Mouse (Mus musculus) CH12F3 (cell line): ENCODE measurements around the gene Tbp.

Experiments used
- in situ Hi-C: fragments of 300-500 bp; cut with MboI; formaldehyde crosslinking; loops from 2 replicates; pipeline ENCODE4 v1.14.3; 2020; ENCODE audit warnings: low sequenced_read_pairs

Tbp gene

DNA sequence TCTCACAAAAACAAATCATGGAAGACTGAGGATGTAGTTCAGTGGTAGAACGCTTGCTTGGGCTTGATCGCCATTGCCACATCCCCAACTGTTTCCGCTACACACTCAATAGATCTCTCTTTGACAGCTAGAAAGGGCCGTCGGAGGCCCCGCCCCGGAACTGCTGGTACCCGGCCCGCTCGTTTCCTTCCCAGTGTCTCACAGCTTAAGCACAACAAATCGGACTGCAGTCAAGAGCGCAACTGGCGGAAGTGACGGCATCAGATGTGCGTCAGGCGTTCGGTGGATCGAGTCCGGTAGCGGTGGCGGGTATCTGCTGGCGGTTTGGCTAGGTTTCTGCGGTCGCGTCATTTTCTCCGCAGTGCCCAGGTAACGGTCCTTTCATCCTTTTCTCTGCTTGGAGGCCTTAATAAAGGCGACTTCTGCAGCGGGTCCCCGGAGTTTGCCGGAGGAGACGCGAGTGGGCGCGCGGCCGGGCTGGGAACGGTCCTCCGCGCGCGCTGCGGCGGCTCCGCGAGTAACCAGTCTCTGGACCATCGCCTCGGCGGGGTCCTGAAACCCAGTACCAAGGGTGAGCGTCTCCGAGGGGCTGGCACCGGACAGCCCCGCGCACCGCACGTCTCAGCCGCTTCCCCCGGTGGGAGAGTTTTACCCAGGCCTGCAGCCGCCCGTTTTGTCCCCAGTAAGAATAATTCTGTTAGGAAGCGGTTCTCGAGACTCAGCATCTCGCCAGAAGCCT is at the start of gene Tbp, which contains the start of gene Psmb1:
Gene Tbp, plus strand, starts transcription at position 233 of the 739 bp plus-strand sequence.
Gene Psmb1, minus strand, starts transcription at position 96 of the 739 bp plus-strand sequence.
- in situ Hi-C loops: no loop called here

DNA sequence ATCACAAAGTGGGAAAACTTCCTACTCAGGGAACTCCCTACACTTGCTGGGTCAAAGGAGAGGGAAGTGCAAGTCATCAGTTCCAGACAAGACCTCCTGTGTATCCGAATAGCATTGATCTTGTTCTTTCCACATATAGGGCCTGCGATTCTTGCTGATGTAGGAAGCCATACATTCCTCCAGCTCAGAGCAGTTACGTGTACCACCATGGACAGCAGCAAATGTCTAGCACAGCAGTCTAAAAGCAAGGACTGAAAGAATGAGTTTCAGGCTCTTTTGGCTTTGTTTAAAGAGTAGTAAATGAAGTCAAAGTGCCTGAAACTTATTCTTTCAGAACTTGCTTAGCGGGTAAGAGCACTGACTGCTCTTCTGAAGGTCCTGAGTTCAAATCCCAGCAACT is 44.5 kb upstream of the Tbp start:
- in situ Hi-C loops: loop anchor here (25.0 kb wide), 1 partner anchor 393 kb away; no protein-coding TSS in a partner anchor

DNA sequence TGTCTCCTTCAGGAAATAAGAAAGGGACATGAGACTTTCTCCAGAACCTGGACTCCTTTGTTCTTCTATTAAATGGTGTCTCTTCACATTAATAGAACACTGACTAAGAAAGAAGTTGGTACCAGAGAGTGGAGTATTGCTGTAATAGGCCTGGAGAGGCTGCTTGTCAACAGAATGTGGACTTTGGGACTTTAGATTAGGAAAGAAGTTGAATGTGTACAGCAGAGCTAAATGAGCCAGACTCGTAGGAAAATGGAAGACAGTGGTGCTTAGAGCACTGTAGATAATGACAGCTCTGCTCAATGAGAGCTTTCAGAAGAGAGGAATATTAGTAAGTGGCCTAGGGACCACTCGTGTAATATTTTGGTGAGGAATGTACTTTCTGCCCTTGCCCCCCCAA is 43.1 kb upstream of the Tbp start:
- in situ Hi-C loops: loop anchor here (25.0 kb wide), 1 partner anchor 394 kb away; no protein-coding TSS in a partner anchor

DNA sequence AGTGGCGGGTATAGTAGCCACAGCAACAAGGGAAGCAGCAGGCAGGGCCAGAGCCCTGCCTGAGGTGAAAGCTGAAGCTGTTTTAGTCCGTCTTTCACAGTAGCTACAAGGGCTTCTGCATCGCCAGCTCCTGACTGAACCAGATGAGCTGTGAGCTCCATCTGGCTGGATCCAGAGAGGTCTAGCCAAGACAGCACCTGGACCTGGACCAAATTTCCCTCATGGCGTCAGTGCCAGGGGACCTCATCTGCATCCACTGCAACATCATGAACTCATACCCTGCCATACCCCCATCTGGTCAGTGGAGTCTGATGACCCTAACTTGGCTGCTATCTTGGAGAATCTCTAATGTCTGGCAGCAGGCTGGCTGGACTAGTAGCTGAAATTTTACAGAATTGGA is 39.9 kb upstream of the Tbp start:
- in situ Hi-C loops: loop anchor here (25.0 kb wide), 1 partner anchor 397 kb away; no protein-coding TSS in a partner anchor

DNA sequence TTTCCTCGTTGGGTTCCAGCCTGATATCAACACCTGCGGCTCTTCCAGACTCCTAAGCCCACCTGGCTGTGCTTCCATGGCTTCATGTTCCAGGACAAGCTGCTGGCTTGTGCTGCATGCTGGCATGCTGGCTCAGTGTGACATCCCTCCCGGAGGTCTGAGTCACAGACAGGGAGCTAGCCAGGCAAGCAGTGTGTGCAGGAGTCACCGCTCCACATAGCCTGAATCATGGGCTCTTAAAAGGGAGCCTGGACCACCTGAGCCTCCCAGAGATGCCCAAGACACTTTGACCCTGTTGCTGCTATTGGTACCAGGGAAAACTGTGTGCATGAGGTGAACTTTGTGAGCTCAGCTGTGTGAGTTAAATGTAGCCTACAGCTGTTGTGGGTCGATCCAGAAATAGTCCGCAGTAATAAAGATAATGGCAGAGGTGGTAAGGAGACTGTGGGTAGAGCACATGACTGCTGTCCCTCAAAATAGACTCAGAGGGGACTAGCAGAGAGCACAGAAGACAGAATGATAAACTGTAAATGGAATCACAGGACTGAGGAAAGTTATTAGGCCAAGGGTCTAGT is 37.7 kb upstream of the Tbp start:
- in situ Hi-C loops: loop anchor here (25.0 kb wide), 1 partner anchor 400 kb away; no protein-coding TSS in a partner anchor

DNA sequence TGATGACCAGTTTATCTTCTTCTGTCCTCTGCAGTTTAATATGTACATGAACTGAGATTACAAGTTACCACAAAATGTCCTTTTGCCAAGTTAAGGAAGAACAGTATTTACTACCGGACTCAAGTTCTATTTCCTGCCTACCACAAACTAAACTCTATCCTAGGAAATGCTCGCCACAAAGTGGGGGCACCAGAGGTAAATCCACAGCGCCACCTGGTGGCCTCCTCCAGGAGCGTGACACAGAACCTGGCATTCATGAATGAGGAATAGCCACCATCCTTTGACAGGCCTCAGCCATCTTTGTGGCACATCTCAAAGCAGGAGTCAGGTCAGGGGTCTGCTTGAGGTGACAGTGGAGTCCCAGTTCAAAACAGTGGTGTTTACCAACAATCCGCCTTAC is 32.0 kb upstream of the Tbp start:
- in situ Hi-C loops: loop anchor here (25.0 kb wide), 1 partner anchor 405 kb away; no protein-coding TSS in a partner anchor

DNA sequence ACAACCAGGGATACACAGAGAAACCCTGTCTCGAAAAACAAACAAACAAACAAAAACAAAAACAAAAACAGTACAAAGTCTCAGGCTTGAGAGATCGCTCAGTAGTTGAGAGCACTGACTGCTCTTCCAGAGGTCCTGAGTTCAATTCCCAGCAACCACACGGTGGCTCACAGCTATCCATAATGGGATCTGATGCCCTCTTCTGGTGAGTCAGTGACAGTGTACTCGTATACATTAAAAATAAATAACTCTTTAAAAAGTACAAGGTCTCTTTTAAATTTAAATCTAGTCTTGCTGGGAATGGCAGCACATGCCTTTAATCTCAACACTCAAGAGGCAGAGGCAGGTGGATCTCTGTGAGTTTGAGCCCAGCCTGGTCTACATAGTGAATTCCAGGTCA is 27.0 kb upstream of the Tbp start:
- in situ Hi-C loops: loop anchor here (25.0 kb wide), 1 partner anchor 410 kb away; no protein-coding TSS in a partner anchor

DNA sequence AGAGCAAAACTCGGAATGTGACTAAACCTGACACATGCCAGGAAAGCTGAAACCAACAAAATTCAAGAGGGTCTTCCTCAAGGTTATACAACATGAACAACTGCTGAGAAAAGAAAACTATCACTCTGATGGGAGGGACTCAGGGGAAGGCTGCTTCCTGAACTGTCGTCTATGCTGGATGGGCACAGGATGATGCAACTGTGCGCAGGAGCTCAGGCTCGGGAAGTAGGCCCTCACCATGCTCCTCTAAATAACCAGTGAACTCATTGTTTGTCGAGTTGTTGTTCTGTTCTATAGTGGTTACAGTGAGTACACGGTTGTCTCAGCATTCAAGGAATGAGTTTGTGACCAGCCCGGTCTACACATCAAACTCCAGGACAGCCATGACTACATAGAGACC is 9.1 kb upstream of the Tbp start:
- in situ Hi-C loops: no loop called here

DNA sequence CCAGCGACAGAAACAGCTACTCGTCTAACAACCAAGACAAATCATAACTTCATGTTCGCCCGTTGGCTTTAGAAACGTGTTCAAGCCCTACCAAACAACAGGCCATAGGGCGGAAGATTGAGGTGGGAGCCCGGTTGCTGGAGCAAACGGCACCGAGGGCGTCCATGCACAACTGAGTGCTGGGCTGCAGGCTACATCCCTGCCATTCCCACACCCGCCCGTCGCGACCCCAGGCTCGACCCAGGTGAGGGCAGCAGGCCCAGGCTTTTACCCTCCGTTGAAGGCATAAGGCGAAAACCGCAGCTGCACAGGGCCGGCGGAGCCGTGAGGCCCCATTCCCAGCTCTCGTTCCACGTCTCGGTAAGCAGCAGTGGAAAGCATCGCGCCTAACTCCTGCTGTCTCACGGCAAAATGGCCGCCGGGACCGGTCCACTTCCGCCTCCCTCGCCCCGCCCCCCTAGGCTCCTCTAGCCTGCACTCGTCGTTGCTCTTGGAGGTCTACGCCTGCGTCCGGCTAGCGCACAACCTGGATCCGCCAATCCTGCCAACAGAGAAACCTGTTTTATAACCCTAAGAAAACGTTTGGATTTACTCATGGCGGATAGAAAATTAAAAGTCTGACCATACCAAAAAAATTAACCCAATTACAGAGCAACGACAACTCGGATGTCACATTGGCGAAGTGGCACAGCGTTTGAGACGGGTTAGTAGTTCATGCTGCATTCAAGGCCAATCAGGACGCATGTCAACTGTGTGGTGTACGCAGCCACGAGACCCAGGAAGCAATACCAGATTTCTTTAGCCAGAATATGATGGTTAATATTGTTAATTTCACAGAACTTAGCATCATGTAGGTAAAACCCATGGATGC is 1.6 kb upstream of the Tbp start:
- in situ Hi-C loops: no loop called here

DNA sequence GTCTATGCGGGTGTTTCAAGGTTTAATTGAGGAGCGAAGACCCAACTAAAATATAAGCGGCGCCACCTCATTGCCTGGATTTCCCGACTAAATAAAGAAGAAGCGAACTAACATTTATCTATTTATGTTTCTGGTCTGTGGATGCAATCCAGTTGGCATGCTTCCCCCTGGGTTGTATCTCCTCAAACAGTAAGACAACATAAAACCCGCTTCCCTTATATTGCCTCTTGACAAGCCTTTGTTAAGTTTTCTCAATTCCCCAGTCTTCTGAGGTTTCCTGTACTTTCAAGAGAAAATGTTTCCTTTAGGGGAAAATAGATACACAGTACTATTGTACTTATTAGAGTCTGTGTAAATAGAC is 955 bp upstream of the Tbp start:
- in situ Hi-C loops: no loop called here

DNA sequence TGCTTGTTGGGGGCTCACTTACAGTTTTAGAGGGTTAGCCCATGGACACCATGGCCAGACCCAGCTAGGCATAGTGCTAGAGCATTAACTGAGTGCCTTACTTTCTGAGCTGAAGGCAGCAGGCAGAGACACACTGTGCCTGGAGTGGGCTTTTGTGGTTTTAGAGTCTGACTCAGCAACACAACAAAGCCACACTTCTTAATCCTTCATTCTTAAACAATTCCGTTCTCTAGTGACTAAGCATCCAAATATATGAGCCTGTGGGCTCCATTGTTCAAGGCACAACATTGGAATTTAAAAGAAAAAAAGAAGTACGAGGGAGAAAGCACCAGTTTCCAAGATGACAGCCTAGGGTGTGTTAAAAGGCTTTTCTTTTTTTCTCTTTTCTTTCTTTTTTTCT is 11.0 kb downstream of the Tbp start:
- in situ Hi-C loops: no loop called here

DNA sequence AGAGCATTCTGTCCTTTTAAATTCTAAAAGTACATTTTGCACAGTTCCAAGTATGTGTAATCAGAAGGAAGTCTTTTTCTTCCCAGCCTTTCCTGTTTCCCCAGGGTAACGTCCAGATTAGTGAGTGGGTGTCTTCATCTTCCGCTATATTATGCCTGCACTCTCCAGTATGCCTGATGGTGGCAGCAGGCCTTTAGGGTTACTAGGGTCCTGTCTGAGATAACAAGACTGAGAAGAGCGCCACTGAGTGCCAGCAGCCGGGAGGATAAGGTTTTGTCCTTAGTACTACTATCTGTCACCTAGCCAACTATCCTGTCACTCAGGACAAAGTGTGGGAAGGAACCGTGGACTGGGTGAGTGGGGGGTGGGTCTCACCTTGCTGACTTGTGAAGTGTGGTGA is 18.1 kb downstream of the Tbp start:
- in situ Hi-C loops: no loop called here

DNA sequence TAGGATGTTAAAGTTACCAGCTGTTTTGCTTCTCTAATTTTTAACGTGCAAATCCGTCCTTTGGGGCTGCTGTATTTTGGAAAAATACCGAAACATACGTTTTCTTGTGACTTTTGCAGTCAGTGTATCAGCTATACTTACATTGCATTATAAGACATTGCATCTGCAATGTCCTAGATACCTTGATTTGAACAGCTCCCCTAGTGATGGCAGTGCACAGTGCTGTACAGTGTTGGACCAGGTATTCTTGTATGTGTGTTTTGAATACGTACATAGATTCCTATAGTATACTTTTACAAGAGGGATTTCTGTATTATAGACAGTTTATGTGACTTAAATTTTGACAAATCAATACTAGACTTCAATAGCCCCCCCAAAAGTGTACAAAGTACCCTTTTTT is 18.5 kb downstream of the Tbp start:
- in situ Hi-C loops: no loop called here

DNA sequence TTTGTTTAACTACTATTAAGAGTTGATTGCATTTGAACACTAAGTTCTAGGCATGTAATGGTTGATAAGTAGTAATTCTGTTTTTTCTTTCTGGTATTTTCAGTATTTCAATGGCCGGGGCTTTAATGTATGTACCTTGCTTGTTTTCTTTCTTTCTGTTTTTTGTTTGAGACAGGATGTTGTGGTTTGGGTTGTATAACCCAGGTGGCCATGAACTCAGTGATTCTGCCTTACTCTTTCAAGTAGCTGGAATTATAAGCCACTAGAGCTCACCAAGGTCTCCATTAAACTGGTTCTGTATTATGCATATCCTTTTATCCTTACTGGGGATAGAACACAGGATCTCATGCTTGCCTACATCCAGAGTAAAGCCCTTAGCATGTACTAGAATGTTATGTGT is 19.1 kb downstream of the Tbp start:
- in situ Hi-C loops: no loop called here

DNA sequence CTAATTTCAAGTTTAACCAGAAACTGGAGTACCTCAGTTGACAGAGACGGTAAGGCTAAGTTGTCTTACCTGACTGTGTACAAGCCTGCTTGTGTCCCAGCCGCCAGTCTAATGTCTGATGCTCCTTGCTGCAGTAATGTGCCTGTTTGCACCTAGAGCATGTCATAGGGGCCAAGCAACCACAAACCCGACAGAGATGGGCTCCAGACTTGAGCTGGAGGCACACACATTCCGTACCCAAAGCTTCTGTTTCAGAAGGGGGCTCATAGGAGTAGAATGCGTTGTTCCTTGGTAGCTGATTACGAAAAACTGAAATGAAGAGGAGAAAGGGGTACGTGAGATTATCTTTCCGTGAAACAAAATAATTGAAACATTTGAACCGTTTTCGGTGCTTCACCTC is 26.6 kb downstream of the Tbp start:
- in situ Hi-C loops: no loop called here

DNA sequence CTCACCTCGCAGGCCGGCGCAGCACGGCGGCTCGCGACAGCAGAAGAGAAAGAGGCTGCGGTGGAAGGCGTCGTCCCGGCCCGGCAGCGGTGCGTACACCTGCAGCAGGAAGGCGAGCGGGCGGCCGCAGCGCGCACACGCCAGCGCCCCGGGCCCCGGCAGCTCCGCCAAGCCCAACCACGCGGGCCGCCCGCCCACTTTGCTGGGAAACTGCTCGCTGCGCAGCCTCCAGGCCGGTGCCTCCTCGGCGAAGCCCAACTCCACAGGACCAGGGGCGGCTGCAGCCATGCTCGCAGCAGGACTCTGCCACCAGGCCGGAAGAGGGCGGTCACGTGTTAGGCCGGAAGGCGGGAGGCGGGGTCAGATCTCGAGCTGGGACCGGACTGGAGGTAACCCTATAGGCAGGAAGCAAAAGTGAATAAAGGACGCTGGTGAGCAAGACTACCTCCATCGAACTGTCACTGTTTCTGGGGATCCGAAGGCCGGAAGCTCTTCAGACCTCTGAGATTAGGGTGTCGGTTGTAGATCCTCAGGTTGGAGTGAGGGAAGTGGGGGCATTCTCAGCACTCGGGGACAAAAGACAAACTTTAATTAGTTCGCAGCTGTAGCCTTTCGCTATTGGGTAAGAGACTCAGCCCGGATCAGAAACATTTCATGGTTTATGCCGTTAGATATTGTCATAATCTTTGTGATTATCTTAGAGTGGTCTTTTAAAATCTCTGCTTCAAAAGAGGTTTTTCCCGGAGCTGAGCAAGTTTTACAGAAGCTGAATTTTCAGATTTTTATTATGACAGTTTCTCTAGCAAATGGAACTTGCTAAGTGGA is 27.5 kb downstream of the Tbp start, which contains the start of gene Pdcd2:
Gene Pdcd2, minus strand, starts transcription at position 316 of the 825 bp plus-strand sequence.
- in situ Hi-C loops: no loop called here

DNA sequence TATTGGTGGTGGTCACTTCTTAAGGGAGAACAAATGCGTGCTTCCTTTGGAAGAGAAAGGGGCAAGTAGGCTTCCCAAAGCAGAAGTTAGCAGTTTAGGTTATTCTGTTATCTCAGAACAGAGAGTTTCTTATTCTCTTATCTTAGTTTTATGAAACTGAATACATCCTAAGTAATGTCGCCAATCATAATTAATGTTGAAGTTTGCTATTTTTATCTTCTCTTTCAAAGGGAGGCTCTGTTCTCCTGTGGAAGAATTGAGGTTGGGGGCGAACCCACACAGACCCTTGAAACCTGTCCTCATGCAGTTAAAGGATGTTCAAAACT is 28.1 kb downstream of the Tbp start:
- in situ Hi-C loops: no loop called here

DNA sequence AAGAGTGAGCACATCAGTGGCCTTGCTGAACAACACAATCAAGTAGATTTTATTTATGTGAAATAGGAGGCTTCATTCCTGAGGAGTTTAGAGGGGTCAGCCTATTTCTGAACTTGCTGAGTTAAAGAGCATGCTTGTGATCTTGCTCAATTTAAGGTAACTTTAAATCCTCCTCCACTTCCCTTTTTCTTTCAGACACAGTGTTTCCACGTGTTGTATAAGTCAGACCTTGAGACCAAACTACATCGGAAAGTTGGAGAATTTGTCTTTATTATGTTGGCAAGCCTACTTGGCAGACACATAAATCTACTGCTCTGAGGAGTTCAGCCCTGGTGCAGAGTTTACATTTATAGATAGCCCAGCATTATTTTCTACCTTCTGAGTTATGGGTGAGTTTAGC is 29.2 kb downstream of the Tbp start:
- in situ Hi-C loops: no loop called here

DNA sequence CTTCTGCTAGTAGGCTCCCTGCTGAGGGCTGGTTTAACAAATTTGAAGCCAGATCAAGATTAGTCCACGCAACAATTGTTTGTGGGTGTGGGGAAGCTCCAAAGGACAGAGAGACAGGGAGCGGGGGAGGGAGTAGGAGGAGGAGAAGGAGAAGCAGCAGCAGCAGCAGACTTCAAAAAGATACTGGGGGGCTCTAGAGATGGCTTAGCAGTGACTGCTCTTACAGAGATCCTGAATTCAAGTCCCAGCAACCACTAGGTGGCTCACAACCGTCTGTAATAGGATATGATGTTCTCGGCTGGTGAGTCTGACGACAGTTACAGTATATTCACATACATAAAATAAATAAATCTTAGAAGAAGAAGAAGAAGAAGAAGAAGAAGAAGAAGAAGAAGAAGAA is 30.5 kb downstream of the Tbp start:
- in situ Hi-C loops: no loop called here

DNA sequence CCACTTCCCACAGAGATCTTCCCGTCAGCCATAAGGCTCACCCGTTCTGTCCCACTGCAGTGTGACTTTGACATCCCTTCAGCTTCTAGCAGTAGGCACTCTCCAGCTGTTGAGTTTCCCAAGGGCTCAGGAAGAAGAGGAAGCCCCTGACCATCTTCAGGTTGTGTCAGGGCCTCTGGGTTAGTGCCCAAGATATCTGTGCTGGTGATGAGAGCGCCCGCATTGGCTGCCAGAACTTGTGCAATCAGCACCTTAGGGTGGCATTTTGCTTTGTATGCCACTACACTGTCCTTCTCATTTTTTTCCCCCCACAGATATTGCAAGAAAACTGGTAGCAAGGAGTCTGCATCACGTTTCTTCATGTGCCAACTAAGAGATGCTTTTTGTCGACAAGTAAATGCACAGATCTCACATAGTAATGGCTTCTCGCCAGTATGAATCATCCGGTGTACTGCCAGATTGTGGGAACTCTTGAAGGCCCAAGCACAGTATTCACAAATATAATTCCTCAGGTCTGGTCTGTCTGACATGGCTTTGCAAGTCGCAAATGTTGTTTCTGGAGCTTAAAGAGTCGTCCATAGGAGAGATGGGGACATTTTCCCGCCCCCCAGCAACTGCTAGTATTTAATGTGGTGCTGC is 35.6 kb downstream of the Tbp start:
- in situ Hi-C loops: no loop called here
